Mouse (Mus musculus) left cerebral cortex, adult 2 months (tissue): ENCODE results near the gene Spata3. TPM values are rescaled to one million over a fixed set of nuclear protein-coding genes. Genes with fewer than 3 reads are reported as not detected.

Source experiments
- DNase-seq, 2 experiments: peaks; one replicate each; pipeline ENCODE4 v3.0.0; 2021 to 2022; ENCODE audit warnings: low spot score in 2 of 2, mixed read lengths in 1 of 2; ENCODE audit errors: extremely low spot score in 1 of 2
- H3K27ac ChIP-seq: fragments of 200-600 bp; 2 replicates; pipeline ENCODE4 v1.8.1; 2022
- H3K4me3 ChIP-seq: fragments of 200-600 bp; 2 replicates; pipeline ENCODE4 v1.8.1; 2022
- CTCF ChIP-seq: fragments of 200-600 bp; IDR thresholded peaks from 2 replicates; pipeline ENCODE4 v1.8.1; 2022; ENCODE audit warnings: antibody characterized with exemption, mild to moderate bottlenecking, moderate library complexity
- intact Hi-C: fragments of 180-260 bp; cut with DNase I; formaldehyde crosslinking; loops from one replicate; pipeline ENCODE4 v1.15.1; 2025
- total RNA-seq, 2 experiments: library from RNA; stranded (reverse); gene quantifications; 2 replicates each; pipeline ENCODE4 v1.2.3; 2021

Gene Spata3
- total RNA-seq, 2 experiments from 2014 or later, result 0.61 to 0.75 TPM

DNA sequence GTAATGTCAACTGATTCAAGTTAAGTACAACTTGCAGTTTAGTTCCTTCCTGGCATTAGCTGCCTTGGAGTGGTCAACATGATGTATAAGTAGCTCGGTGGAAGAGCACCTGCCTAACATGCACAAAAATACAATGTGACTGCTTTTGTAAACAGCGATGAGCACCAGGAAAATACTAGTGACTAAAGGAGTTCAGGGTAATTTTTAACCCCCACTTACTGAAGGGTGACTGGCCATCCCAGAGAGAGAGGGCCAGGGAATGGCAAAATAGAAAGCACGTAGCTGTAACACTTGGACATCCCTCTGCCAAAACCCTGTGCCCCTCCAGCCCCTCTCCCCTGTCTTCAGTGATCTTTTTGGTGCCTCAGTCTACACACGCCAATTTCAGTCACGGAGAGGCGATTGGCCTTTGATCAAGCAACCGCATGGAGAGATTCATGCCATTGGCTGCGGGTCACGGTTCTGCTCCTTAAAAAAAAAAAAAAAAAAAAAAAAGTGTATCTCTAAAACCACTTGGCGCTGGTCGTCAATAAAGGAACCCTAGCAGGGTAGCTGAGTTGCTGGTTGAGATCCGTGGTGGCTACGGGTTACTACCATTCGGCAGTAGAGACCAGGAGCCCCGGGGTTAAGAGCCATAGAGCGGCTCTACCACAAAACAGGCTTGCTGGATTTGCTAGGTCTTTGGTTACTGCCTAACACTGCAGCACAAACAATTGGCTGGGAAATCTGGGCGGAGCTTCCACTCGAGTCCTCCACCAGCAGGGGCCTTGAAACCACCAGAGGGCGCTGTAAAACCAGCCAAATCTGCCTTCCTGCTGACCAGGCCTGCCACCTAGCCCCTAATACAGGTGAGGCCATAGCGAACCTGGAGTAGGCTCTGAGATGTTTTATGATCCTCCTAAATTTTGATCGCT is 42.5 kb downstream of the Spata3 start:
- Histone ChIP-seq H3K27ac (peak overlapping the region; percentile 78), H3K4me3 (peak overlapping the region; percentile 45)
- peak; percentile 91 to 95 for DNase-seq
- intact Hi-C loops, result loop anchor here (5.0 kb wide), 2 partner anchors 122 to 207 kb away; no protein-coding TSS in a partner anchor
- peak; percentile 96 for TF ChIP-seq CTCF

DNA sequence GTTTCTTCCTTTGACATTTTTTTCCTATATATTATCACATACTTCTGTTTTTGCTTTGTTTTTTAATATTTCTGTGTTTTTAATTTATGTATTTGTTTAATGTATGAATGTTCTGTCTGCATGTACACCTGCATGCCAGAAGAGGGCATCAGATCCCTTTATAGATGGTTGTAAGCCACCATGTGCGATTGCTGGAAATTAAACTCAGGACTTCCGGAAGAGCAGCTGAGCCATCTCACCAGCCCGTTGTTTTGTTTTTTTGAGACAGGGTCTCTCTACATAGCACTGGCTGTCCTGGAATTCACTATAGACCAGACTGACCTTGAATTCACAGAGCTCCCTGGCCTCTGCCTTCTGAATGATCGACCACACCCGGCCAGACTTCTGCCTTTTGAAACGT is 45.9 kb downstream of the Spata3 start:
- intact Hi-C loops, result no loop called here
- peak; percentile 44 for TF ChIP-seq CTCF
- no peak for DNase-seq
- Histone ChIP-seq H3K27ac (no peak overlapping the region), H3K4me3 (no peak overlapping the region)

DNA sequence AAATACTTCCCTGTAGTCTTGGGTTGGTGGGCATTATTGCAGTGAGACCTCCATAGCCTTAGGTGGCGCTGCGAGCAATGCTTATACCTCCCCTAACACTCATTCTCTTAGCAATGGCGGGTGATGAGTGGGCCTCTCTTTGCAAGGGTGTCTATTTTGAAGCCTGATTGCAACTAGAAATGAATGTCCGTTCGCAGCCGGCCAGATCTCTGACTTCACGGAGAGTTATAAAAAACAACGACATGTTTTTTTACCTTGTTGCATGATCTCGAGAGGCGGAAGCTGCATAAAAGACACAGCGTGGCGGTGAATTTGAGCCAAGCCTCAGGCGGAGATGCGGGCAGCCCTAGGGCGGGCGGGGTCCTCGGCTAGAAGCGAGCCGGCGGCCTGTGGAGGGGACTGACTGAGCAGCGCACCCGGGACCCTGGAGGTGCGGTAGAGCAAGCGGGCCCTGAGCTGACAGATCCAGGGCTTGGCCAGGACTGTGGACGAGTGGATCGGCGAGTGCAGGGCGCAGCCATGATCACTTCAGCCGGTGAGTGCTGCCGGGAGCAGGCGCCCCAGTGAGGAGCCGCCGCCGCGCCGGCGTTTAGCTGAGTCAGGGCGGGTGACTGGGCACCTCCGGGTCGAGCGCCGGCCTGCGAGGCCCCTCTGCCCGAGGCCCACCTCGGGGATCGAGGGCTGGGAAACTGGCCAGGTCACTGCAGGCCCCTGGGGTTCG is 47.8 kb downstream of the Spata3 start, which contains the start of gene Psmd1:
Gene Psmd1, plus strand, starts transcription at position 117 of the 721 bp plus-strand sequence.
- peak; percentile 83 to 88 for DNase-seq
- Histone ChIP-seq H3K4me3 (peak within 1 kb of the TSS; percentile 99), H3K27ac (peak within 1 kb of the TSS; percentile 97)
- intact Hi-C loops, result no loop called here
- TF ChIP-seq CTCF, result peak; percentile 94

DNA sequence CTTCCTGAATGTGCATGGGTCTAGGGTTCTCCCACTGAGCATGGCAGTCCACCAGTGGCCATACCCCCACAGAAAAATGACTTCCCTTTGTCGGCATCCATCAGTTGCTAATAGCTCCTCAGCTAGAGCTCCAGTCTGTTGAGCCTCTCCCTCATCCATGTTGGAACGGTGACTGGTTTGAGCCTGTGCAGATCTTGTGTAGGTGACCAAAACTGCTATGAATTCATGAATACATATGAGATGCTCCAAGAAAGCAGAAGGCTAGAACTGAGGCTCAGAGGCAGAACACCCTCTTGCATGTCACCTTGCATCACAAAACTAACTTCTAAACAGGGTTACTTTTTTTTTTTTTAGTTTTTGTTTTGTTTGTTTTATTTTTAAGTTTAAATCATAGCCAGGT is 59.9 kb downstream of the Spata3 start:
- intact Hi-C loops, result no loop called here
- no peak overlapping the region for H3K4me3 ChIP-seq
- no peak overlapping the region for H3K27ac ChIP-seq
- no peak for TF ChIP-seq CTCF
- no peak for DNase-seq

Other genes starting within 250 kb of the Spata3 start
- gene A630001G21Rik, start 238.2 kb upstream of the Spata3 start, total RNA-seq, result not detected
- gene Cab39, start 223.4 kb upstream of the Spata3 start, total RNA-seq, result 100 to 1,000 TPM; 149 to 175 TPM
- 100 to 1,000 TPM; 714 to 742 TPM for gene Itm2c, start 122.5 kb upstream of the Spata3 start, total RNA-seq
- 1 to 10 TPM; 5.5 to 7.2 TPM for gene 4933407L21Rik, start 88.3 kb upstream of the Spata3 start, total RNA-seq
- gene Gpr55, start 55.8 kb upstream of the Spata3 start, total RNA-seq, result under 1 TPM; 0.09 to 0.14 TPM
- gene 2810459M11Rik, start 29.0 kb downstream of the Spata3 start, total RNA-seq, result 1 to 10 TPM; 7.1 to 7.6 TPM
- 100 to 1,000 TPM; 107 to 115 TPM for gene Psmd1, start 47.6 kb downstream of the Spata3 start, total RNA-seq
- under 1 TPM in 1 of 2 experiments, not detected in 1; 0.36 TPM for gene Htr2b, start 95.2 kb downstream of the Spata3 start, total RNA-seq
- gene Gm21972, start 116.8 kb downstream of the Spata3 start, total RNA-seq, result 1 to 10 TPM; 3.5 to 5.4 TPM
- gene Armc9, start 138.0 kb downstream of the Spata3 start, total RNA-seq, result 10 to 100 TPM; 36.9 to 44.8 TPM